Mouse (Mus musculus) ES-E14 (cell line): ENCODE measurements around the gene Anks1b.

Source experiments
- MAFK ChIP-seq: IDR thresholded peaks from 2 replicates; pipeline ENCODE4 v1.6.1; 2014; ENCODE audit warnings: mild to moderate bottlenecking, low read depth, low read length, inconsistent platforms; ENCODE audit not compliant: insufficient read depth
- ZC3H11A ChIP-seq: IDR thresholded peaks from 2 replicates; pipeline ENCODE4 v1.6.1; 2012; ENCODE audit warnings: low read depth, mild to moderate bottlenecking, inconsistent platforms, low read length, borderline replicate concordance

GRCm38 (mm10) chr10:90696687-90697086 lies 823.4 kb downstream of the Anks1b start:
- no peak for TF ChIP-seq MAFK
- no peak for TF ChIP-seq ZC3H11A
